In genomic region chr3:129836051-129836697, GRCm38 (mm10) we compare ENCODE assay signal across 9 mouse cellular contexts. TPM values are rescaled to one million over a fixed set of nuclear protein-coding genes. Genes with fewer than 3 reads are reported as not detected.
DNase-seq lines count a peak whose midpoint lies in the region; ATAC-seq and TF ChIP-seq lines count a peak whose summit lies in the region.
"Had no signal": no experiment of that assay in that cellular context is flagged by ENCODE, and none has a peak within 500 bp of the region (broad histone marks: within the 10 kb centered on the region; RNA-seq: fewer than 3 reads in every experiment).

No protein-coding gene starts in this region.

- no peak overlapping the region for H3K9ac ChIP-seq in hindbrain, embryonic 16.5 days (ENCODE audit: low read depth, low read length)
- no peak overlapping the region for H3K9ac ChIP-seq in liver, embryonic 14.5 days (replicated peaks)
- H3K9ac ChIP-seq in stomach, embryonic 15.5 days: no peak overlapping the region
- H3K9ac ChIP-seq in forebrain, embryonic 14.5 days (ENCODE audit: low read length): no peak overlapping the region

- peak overlapping the region; percentile 8 for H3K4me2 ChIP-seq in hindbrain, embryonic 16.5 days (ENCODE audit: low read length)
- H3K4me2 ChIP-seq in liver, embryonic 14.5 days (ENCODE audit: low read depth): peak overlapping the region; percentile 46
- peak overlapping the region; percentile 40 for H3K4me2 ChIP-seq in stomach, embryonic 15.5 days
- no peak overlapping the region for H3K4me2 ChIP-seq in forebrain, embryonic 14.5 days (ENCODE audit: low read length)

- H3K4me1 ChIP-seq in hindbrain, embryonic 16.5 days (ENCODE audit: control insufficient read depth, insufficient read depth, low read depth, low read length): no peaks in the 10 kb centered on the region
- peaks cover 0 to 7% of the 10 kb centered on the region in 2 experiments; a peak in 2 of 4 replicates for H3K4me1 ChIP-seq in liver, embryonic 14.5 days (replicated peaks; ENCODE audit: control insufficient read depth in 2 of 2, insufficient read depth in 2 of 2, low read length in 1 of 2)
- H3K4me1 ChIP-seq in stomach, embryonic 15.5 days: 0 out of 2 replicates have a peak, but pooled peaks cover 3% of the 10 kb centered on the region
- no peaks in the 10 kb centered on the region for H3K4me1 ChIP-seq in forebrain, embryonic 14.5 days (ENCODE audit: control insufficient read depth, insufficient read depth, low read length)

- H3K4me3 ChIP-seq in hindbrain, embryonic 16.5 days (ENCODE audit: low read length): no peak overlapping the region
- H3K4me3 ChIP-seq in liver, embryonic 14.5 days (ENCODE audit: insufficient read depth in 1 of 2, low read depth in 2 of 2, low read length in 2 of 2): no peak overlapping the region; a peak in 1 of 4 replicates
- peak overlapping the region; percentile 24; the same call in 1 of the 2 replicates for H3K4me3 ChIP-seq in stomach, embryonic 15.5 days (replicated peaks)
- H3K4me3 ChIP-seq in forebrain, embryonic 14.5 days (ENCODE audit: low read depth, low read length): no peak overlapping the region

- intact Hi-C loops in gastrocnemius, postnatal 14 days (cut with DNase I; ENCODE audit: low total_unique reads): loop anchor here (5.0 kb wide), 1 partner anchor 36 kb away; no protein-coding TSS in a partner anchor

- no peak for TF ChIP-seq CTCF in liver, embryonic 14.5 days (IDR thresholded peaks at IDR 0.05; ENCODE audit: low read depth)

- no peaks in the 10 kb centered on the region for H3K36me3 ChIP-seq in hindbrain, embryonic 16.5 days (ENCODE audit: control insufficient read depth, insufficient read depth, low read length)
- no peaks in the 10 kb centered on the region for H3K36me3 ChIP-seq in liver, embryonic 14.5 days (replicated peaks; ENCODE audit: control insufficient read depth, insufficient read depth, low read depth)
- no peaks in the 10 kb centered on the region for H3K36me3 ChIP-seq in stomach, embryonic 15.5 days
- H3K36me3 ChIP-seq in forebrain, embryonic 14.5 days (ENCODE audit: control insufficient read depth, insufficient read depth, low read length): no peaks in the 10 kb centered on the region

- H3K9me3 ChIP-seq in hindbrain, embryonic 16.5 days (ENCODE audit: control insufficient read depth, low read length): no peaks in the 10 kb centered on the region
- H3K9me3 ChIP-seq in liver, embryonic 14.5 days (ENCODE audit: control insufficient read depth, low read length): no peaks in the 10 kb centered on the region
- no peaks in the 10 kb centered on the region for H3K9me3 ChIP-seq in stomach, embryonic 15.5 days
- no peaks in the 10 kb centered on the region for H3K9me3 ChIP-seq in forebrain, embryonic 14.5 days (replicated peaks; ENCODE audit: control insufficient read depth, low read length)

- no peak overlapping the region for H3K27ac ChIP-seq in hindbrain, embryonic 16.5 days (ENCODE audit: low read depth, low read length)
- H3K27ac ChIP-seq in liver, embryonic 14.5 days: no peak overlapping the region
- H3K27ac ChIP-seq in stomach, embryonic 15.5 days: peak overlapping the region; percentile 82
- H3K27ac ChIP-seq in forebrain, embryonic 14.5 days (ENCODE audit: low read depth, low read length): no peak overlapping the region

- peak; percentile 14 for DNase-seq in ovary, postnatal 36 days (ENCODE audit: low spot score)
- DNase-seq in ovary, postnatal 10 days (ENCODE audit: low spot score): no peak
- DNase-seq in liver, embryonic 14.5 days (ENCODE audit: low read depth in 3 of 3, low spot score in 3 of 3): peak in 1 of 3 experiments; percentile 5
- no peak for DNase-seq in gastrocnemius, postnatal 14 days
- DNase-seq in forebrain, embryonic 14.5 days (ENCODE audit: low spot score): no peak
- DNase-seq in layer of hippocampus, adult 18-20 months (ENCODE audit: low spot score in 2 of 2): no peak

- TF ChIP-seq EP300 in liver, embryonic 14.5 days (IDR thresholded peaks at IDR 0.05; ENCODE audit: low read depth): no peak

- WGBS in hindbrain, embryonic 16.5 days: 19% methylated on average over 11 of the region's 11 CpGs
- WGBS in liver, embryonic 14.5 days (ENCODE audit: insufficient replicate concordance): 22% methylated on average over 11 of the region's 11 CpGs
- 16% methylated on average over 11 of the region's 11 CpGs for WGBS in stomach, embryonic 15.5 days
- 10% methylated on average over 11 of the region's 11 CpGs for WGBS in forebrain, embryonic 14.5 days

- H3K27me3 ChIP-seq in hindbrain, embryonic 16.5 days (replicated peaks; ENCODE audit: control insufficient read depth, insufficient read depth, low read length): no peaks in the 10 kb centered on the region
- H3K27me3 ChIP-seq in liver, embryonic 14.5 days (ENCODE audit: control insufficient read depth, insufficient read depth, low read length): no peaks in the 10 kb centered on the region
- H3K27me3 ChIP-seq in stomach, embryonic 15.5 days (replicated peaks): no peaks in the 10 kb centered on the region
- no peaks in the 10 kb centered on the region for H3K27me3 ChIP-seq in forebrain, embryonic 14.5 days (replicated peaks; ENCODE audit: control insufficient read depth, insufficient read depth, low read length)

- ATAC-seq in hindbrain, embryonic 16.5 days: no peak
- peak; percentile 25; the same call in 1 of the 2 replicates for ATAC-seq in liver, embryonic 14.5 days (ENCODE audit: insufficient read depth)
- ATAC-seq in stomach, embryonic 15.5 days (ENCODE audit: insufficient read depth, low FRiP score, low read depth): peak; percentile 77
- ATAC-seq in forebrain, embryonic 14.5 days: no peak

RNA-seq across cellular contexts. Expression of gene Cfi, which starts 0.5 kb away (rescaled TPM):
- polyA plus RNA-seq in hindbrain, embryonic 16.5 days (2015; fragmentation: Nextera tagmentation; extraction: Ambion mirVana): 0.44 and 0.53 TPM in 2 replicates
- polyA plus RNA-seq in liver, embryonic 14.5 days (2012; rRNA removed): 56.4 and 90.4 TPM in 2 replicates
- 153 and 156 TPM in 2 replicates for polyA plus RNA-seq in liver, embryonic 14.5 days (2014; fragmentation: Nextera tagmentation; extraction: Ambion mirVana)
- polyA plus RNA-seq in stomach, embryonic 15.5 days (2015; fragmentation: Nextera tagmentation; extraction: Ambion mirVana): 72.4 and 76.5 TPM in 2 replicates
- not detected for total RNA-seq in gastrocnemius, postnatal 14 days (2021)
- polyA plus RNA-seq in forebrain, embryonic 14.5 days (2014; fragmentation: Nextera tagmentation; extraction: Ambion mirVana): 0.14 and 0.22 TPM in 2 replicates
- total RNA-seq in layer of hippocampus, adult 18-20 months (2021): not detected

RNA-seq across cellular contexts. Expression of gene Gar1, which starts 5.0 kb away (rescaled TPM):
- polyA plus RNA-seq in hindbrain, embryonic 16.5 days (2015; fragmentation: Nextera tagmentation; extraction: Ambion mirVana): 37.6 and 39.9 TPM in 2 replicates
- polyA plus RNA-seq in liver, embryonic 14.5 days (2012; rRNA removed): 26.2 and 90.6 TPM in 2 replicates
- 20.6 and 22.6 TPM in 2 replicates for polyA plus RNA-seq in liver, embryonic 14.5 days (2014; fragmentation: Nextera tagmentation; extraction: Ambion mirVana)
- 84.8 and 91.7 TPM in 2 replicates for polyA plus RNA-seq in stomach, embryonic 15.5 days (2015; fragmentation: Nextera tagmentation; extraction: Ambion mirVana)
- 10 to 100 TPM; 16.0 to 26.7 TPM for total RNA-seq in gastrocnemius, postnatal 14 days (2021)
- 25.0 and 28.1 TPM in 2 replicates for polyA plus RNA-seq in forebrain, embryonic 14.5 days (2014; fragmentation: Nextera tagmentation; extraction: Ambion mirVana)
- total RNA-seq in layer of hippocampus, adult 18-20 months (2021): 10 to 100 TPM; 43.7 to 46.6 TPM

RNA-seq across cellular contexts. Expression of gene Rrh, which starts 13.8 kb away (rescaled TPM):
- polyA plus RNA-seq in hindbrain, embryonic 16.5 days (2015; fragmentation: Nextera tagmentation; extraction: Ambion mirVana): 0.16 and 0.18 TPM in 2 replicates
- polyA plus RNA-seq in liver, embryonic 14.5 days (2012; rRNA removed): 0.07 and 0.10 TPM in 2 replicates
- polyA plus RNA-seq in liver, embryonic 14.5 days (2014; fragmentation: Nextera tagmentation; extraction: Ambion mirVana): 0.04 TPM in 1 of 2 replicates, not detected in the other
- polyA plus RNA-seq in stomach, embryonic 15.5 days (2015; fragmentation: Nextera tagmentation; extraction: Ambion mirVana): 0.15 and 0.17 TPM in 2 replicates
- not detected for total RNA-seq in gastrocnemius, postnatal 14 days (2021)
- 0.28 TPM in 1 of 2 replicates, not detected in the other for polyA plus RNA-seq in forebrain, embryonic 14.5 days (2014; fragmentation: Nextera tagmentation; extraction: Ambion mirVana)
- total RNA-seq in layer of hippocampus, adult 18-20 months (2021): under 1 TPM; 0.62 to 0.68 TPM

RNA-seq across cellular contexts. Expression of gene Lrit3, which starts 32.3 kb away (rescaled TPM):
- not detected in 2 replicates for polyA plus RNA-seq in hindbrain, embryonic 16.5 days (2015; fragmentation: Nextera tagmentation; extraction: Ambion mirVana)
- not detected in 2 replicates for polyA plus RNA-seq in liver, embryonic 14.5 days (2012; rRNA removed)
- not detected in 2 replicates for polyA plus RNA-seq in liver, embryonic 14.5 days (2014; fragmentation: Nextera tagmentation; extraction: Ambion mirVana)
- polyA plus RNA-seq in stomach, embryonic 15.5 days (2015; fragmentation: Nextera tagmentation; extraction: Ambion mirVana): not detected in 2 replicates
- total RNA-seq in gastrocnemius, postnatal 14 days (2021): not detected
- not detected in 2 replicates for polyA plus RNA-seq in forebrain, embryonic 14.5 days (2014; fragmentation: Nextera tagmentation; extraction: Ambion mirVana)
- total RNA-seq in layer of hippocampus, adult 18-20 months (2021): not detected
- total RNA-seq: heart, postnatal 10 days had no signal

RNA-seq across cellular contexts. Expression of gene Pla2g12a, which starts 42.2 kb away (rescaled TPM):
- polyA plus RNA-seq in hindbrain, embryonic 16.5 days (2015; fragmentation: Nextera tagmentation; extraction: Ambion mirVana): 39.2 and 39.8 TPM in 2 replicates
- 31.0 and 45.7 TPM in 2 replicates for polyA plus RNA-seq in liver, embryonic 14.5 days (2012; rRNA removed)
- polyA plus RNA-seq in liver, embryonic 14.5 days (2014; fragmentation: Nextera tagmentation; extraction: Ambion mirVana): 84.7 and 95.3 TPM in 2 replicates
- polyA plus RNA-seq in stomach, embryonic 15.5 days (2015; fragmentation: Nextera tagmentation; extraction: Ambion mirVana): 72.0 and 74.6 TPM in 2 replicates
- 10 to 100 TPM; 28.2 to 39.8 TPM for total RNA-seq in gastrocnemius, postnatal 14 days (2021)
- polyA plus RNA-seq in forebrain, embryonic 14.5 days (2014; fragmentation: Nextera tagmentation; extraction: Ambion mirVana): 38.6 TPM in 2 replicates
- total RNA-seq in layer of hippocampus, adult 18-20 months (2021): 10 to 100 TPM; 22.3 to 23.6 TPM

Comparison
In these comparisons a context has a peak if more than half of its experiments do, and no peak if none do; other contexts are left out.
1. ATAC-seq: peak in liver, embryonic 14.5 days (single experiment) and stomach, embryonic 15.5 days (single experiment); none in hindbrain, embryonic 16.5 days (single experiment) and forebrain, embryonic 14.5 days (single experiment).
2. RNA of gene Cfi, which starts 0.5 kb away (polyA plus RNA-seq): 56.4 to 156 TPM in liver, embryonic 14.5 days and 72.4 to 76.5 TPM in stomach, embryonic 15.5 days; 0.44 to 0.53 TPM in hindbrain, embryonic 16.5 days and 0.14 to 0.22 TPM in forebrain, embryonic 14.5 days; every median in the first group is over 10 times any median in the second.